12 mouse cellular contexts compared by ENCODE assay signal in the genomic region with DNA sequence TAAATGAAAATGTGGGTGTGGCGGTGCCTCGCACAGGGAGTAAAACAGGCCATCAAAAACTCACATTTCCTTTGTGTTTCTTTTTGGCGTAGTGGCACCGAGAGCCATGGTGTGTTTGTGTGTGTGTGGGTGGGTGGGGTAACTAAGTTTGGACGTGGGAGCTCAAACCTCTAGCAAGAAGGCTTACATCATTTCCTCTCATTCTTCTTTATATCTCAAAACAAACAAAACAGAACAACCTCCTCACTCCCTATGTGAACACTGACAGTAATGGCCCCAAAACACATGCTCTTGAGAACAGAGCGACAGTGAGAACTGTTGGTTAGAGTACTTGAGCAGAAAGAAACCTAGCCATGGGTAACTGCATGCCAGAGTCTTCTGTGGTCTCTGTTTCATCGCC.
"Had no signal": no experiment of that assay in that cellular context is flagged by ENCODE, and none has a peak within 500 bp of the region (broad histone marks: within the 10 kb centered on the region; RNA-seq: fewer than 3 reads in every experiment).

No protein-coding gene starts in this region.

- H3K4me2 ChIP-seq: limb, embryonic 12.5 days; liver, embryonic 13.5 days; midbrain, embryonic 13.5 days; stomach, embryonic 15.5 days had no signal

- ATAC-seq: liver, postnatal 0 days; midbrain, embryonic 13.5 days had no signal

- DNase-seq: kidney, postnatal 10 days; kidney, postnatal 4 days; liver; liver, embryonic 13.5 days; liver, postnatal 0 days; right cerebral cortex, postnatal 14 days; thymus, adult 2 months; thymus, postnatal 25 days had no signal

- H3K27ac ChIP-seq: layer of hippocampus, adult 2 months; limb, embryonic 12.5 days; liver, embryonic 13.5 days; midbrain, embryonic 13.5 days; stomach, embryonic 15.5 days had no signal

- H3K36me3 ChIP-seq: liver, embryonic 13.5 days; midbrain, embryonic 13.5 days; stomach, embryonic 15.5 days had no signal

- H3K9me3 ChIP-seq: liver, embryonic 13.5 days; midbrain, embryonic 13.5 days; stomach, embryonic 15.5 days had no signal

- H3K4me1 ChIP-seq: limb, embryonic 12.5 days; liver, embryonic 13.5 days; midbrain, embryonic 13.5 days; stomach, embryonic 15.5 days had no signal

- H3K4me3 ChIP-seq: layer of hippocampus, adult 2 months; limb, embryonic 12.5 days; liver, embryonic 13.5 days; midbrain, embryonic 13.5 days; stomach, embryonic 15.5 days had no signal

- H3K9ac ChIP-seq: limb, embryonic 12.5 days; liver, embryonic 13.5 days; liver, postnatal 0 days; midbrain, embryonic 13.5 days; stomach, embryonic 15.5 days had no signal

- H3K27me3 ChIP-seq: limb, embryonic 12.5 days; liver, embryonic 13.5 days; midbrain, embryonic 13.5 days; stomach, embryonic 15.5 days had no signal
